Mouse (Mus musculus): ENCODE data around the gene Tmem56. TPM values are rescaled to one million over a fixed set of nuclear protein-coding genes. Genes with fewer than 3 reads are reported as not detected.

Tmem56 gene
- polyA plus RNA-seq, 1 experiment, result 0.18 TPM

DNA sequence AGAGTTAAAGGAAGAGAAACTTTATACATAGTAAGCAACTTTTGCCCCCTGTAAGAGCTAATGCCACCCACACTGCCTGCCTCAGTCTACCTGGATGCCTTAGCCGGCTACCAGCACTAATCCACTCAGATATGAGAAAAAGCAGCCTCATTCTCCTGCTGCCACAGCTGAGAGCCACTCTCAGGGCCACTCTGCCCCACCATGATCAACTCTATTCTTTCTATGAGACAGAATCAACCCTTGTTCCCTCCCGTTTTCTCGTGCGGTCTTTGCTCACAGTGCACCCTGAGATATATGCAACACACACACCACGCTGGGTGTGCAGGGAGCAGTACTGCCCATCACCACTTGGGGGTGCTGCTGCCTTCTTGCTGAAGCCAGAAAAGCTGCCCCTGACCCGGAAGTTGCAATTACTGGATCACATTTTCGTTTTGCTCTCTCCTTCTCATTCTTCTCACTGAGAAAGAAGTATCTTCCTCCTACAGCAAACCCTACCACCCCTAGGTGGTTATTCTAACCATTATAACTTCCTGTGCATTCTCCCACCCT, 119.6 kb downstream of the Tmem56 start:
- Histone ChIP-seq H3K27me3 (ENCODE audit: control insufficient read depth, insufficient read depth, low read length) (no peaks in the 10 kb centered on the region), H3K36me3 (ENCODE audit: control insufficient read depth, insufficient read depth, low read length) (no peaks in the 10 kb centered on the region), H3K4me3 (ENCODE audit: control insufficient read depth, insufficient read depth, low read length) (no peak overlapping the region), H3K27ac (ENCODE audit: control insufficient read depth, insufficient read depth, low read length) (no peak overlapping the region), H3K4me1 (replicated peaks; ENCODE audit: control insufficient read depth, insufficient read depth, low read length) (peaks cover 5% of the 10 kb centered on the region; the same call in 1 of the 2 replicates)
- TF ChIP-seq CTCF (IDR thresholded peaks at IDR 0.05; ENCODE audit: borderline replicate concordance, control insufficient read depth, extremely low read depth, insufficient read depth, low read length, poor library complexity) (peak; percentile 91), POLR2A (IDR thresholded peaks at IDR 0.05; ENCODE audit: control insufficient read depth, extremely low read depth, insufficient read depth, low read length, poor library complexity) (no peak)
- WGBS, result 55% methylated on average over 7 of the region's 7 CpGs
- DNase-seq, result peak; percentile 87

DNA sequence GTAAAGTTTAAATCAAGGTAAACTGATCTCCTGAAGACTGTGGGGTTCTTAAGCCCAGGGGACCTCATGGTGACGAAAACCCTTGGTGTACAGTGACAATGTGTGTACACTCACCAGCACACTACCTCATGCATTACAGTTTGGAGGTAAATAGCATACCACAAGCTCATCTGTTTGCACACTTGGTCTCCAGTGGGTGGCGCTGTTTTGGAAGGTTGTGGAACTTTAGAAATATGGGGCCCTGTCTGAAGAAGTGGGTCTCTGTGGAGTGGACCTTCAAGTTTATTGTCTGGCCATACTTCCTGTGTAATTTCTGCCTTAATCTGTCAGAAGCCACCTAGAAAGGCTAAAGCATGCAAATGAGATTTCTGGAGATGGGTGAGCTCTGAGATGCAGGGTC, 121.2 kb downstream of the Tmem56 start:
- TF ChIP-seq POLR2A (IDR thresholded peaks at IDR 0.05; ENCODE audit: control insufficient read depth, extremely low read depth, insufficient read depth, low read length, poor library complexity), result no peak
- DNase-seq, result peak; percentile 25
- 69% methylated on average over 2 of the region's 2 CpGs for WGBS

DNA sequence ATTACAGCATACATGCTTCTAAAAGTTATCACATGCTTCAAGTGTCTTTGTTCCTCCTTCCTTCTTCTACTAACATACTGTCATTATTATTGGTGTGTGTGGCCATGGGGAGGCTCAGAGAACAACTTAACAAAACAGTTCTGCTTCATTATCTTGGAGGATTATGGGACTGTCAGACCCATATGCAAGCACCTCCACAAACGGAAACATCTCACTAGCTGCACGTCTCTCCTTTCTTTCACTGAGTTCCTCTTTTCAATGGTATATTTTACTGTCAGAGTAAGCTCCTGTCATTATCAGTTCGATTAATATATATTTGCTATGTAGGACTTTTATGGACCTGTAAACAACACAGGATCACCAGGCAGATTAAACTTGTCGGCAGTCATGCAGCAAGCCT, 122.5 kb downstream of the Tmem56 start:
- no peak for DNase-seq
- H3K27ac ChIP-seq (ENCODE audit: control insufficient read depth, insufficient read depth, low read length), result no peak overlapping the region
- TF ChIP-seq CTCF (IDR thresholded peaks at IDR 0.05; ENCODE audit: borderline replicate concordance, control insufficient read depth, extremely low read depth, insufficient read depth, low read length, poor library complexity), result no peak
- TF ChIP-seq POLR2A (IDR thresholded peaks at IDR 0.05; ENCODE audit: control insufficient read depth, extremely low read depth, insufficient read depth, low read length, poor library complexity), result no peak
- no peaks in the 10 kb centered on the region for H3K27me3 ChIP-seq (ENCODE audit: control insufficient read depth, insufficient read depth, low read length)
- peaks cover 5% of the 10 kb centered on the region; the same call in 1 of the 2 replicates for H3K4me1 ChIP-seq (replicated peaks; ENCODE audit: control insufficient read depth, insufficient read depth, low read length)
- no peak overlapping the region for H3K4me3 ChIP-seq (ENCODE audit: control insufficient read depth, insufficient read depth, low read length)
- H3K36me3 ChIP-seq (ENCODE audit: control insufficient read depth, insufficient read depth, low read length), result no peaks in the 10 kb centered on the region
- 28% methylated on average over 4 of the region's 4 CpGs for WGBS

More for the DNA sequence above, 121.2 kb downstream of the Tmem56 start:
- Histone ChIP-seq H3K4me3 (ENCODE audit: control insufficient read depth, insufficient read depth, low read length) (no peak overlapping the region), H3K36me3 (ENCODE audit: control insufficient read depth, insufficient read depth, low read length) (no peaks in the 10 kb centered on the region), H3K27ac (ENCODE audit: control insufficient read depth, insufficient read depth, low read length) (no peak overlapping the region), H3K27me3 (ENCODE audit: control insufficient read depth, insufficient read depth, low read length) (no peaks in the 10 kb centered on the region), H3K4me1 (replicated peaks; ENCODE audit: control insufficient read depth, insufficient read depth, low read length) (peaks cover 5% of the 10 kb centered on the region; the same call in 1 of the 2 replicates)

DNA sequence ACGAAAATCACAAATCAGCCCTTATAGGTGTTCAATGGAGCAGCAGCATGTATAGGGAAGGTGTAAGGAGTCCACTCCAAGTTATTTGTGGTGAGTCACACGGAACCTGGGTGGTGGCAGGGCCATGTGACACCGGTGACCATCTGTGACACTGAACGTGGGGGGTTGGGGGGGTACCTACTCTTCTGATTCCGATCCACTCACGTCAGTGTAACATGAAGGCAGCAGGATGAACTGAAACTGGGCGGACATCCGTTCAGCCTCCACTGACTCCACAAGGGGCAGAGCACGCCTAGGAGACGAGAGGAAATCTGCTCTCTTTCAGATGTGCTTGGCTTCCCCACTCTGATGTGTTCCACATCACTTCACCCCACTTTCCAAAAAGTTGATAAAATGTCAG, 123.3 kb downstream of the Tmem56 start:
- H3K27me3 ChIP-seq (ENCODE audit: control insufficient read depth, insufficient read depth, low read length), result no peaks in the 10 kb centered on the region
- no peak for DNase-seq
- TF ChIP-seq CTCF (IDR thresholded peaks at IDR 0.05; ENCODE audit: borderline replicate concordance, control insufficient read depth, extremely low read depth, insufficient read depth, low read length, poor library complexity), result no peak
- TF ChIP-seq POLR2A (IDR thresholded peaks at IDR 0.05; ENCODE audit: control insufficient read depth, extremely low read depth, insufficient read depth, low read length, poor library complexity), result no peak
- no peak overlapping the region for H3K27ac ChIP-seq (ENCODE audit: control insufficient read depth, insufficient read depth, low read length)
- no peak overlapping the region for H3K4me3 ChIP-seq (ENCODE audit: control insufficient read depth, insufficient read depth, low read length)
- peaks cover 5% of the 10 kb centered on the region; the same call in 1 of the 2 replicates for H3K4me1 ChIP-seq (replicated peaks; ENCODE audit: control insufficient read depth, insufficient read depth, low read length)
- H3K36me3 ChIP-seq (ENCODE audit: control insufficient read depth, insufficient read depth, low read length), result no peaks in the 10 kb centered on the region
- 25% methylated on average over 10 of the region's 10 CpGs for WGBS

DNA sequence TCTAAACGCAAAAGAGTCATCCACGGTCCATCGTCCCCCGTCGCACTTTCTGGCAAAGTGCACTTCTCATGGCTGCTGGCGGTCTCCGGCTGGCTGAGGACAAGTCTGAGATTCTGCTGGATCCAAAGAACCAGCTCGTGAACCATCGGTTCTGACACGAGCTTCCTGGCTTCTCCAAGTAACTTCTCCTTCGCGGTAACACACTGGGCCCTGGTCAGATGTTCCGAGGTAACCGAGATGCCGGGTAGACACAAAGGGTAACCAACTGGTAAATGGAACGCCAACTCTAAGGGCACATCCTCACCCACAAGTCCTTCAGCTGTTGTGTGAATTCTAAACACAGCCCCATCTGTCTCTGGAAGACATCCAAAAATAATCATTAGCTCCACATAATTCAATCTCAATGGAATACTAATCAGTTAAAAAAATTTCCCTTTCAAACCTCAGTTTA, 124.0 kb downstream of the Tmem56 start:
- 96% methylated on average over 16 of the region's 16 CpGs for WGBS
- Histone ChIP-seq H3K36me3 (ENCODE audit: control insufficient read depth, insufficient read depth, low read length) (no peaks in the 10 kb centered on the region), H3K27ac (ENCODE audit: control insufficient read depth, insufficient read depth, low read length) (no peak overlapping the region), H3K4me3 (ENCODE audit: control insufficient read depth, insufficient read depth, low read length) (no peak overlapping the region), H3K27me3 (ENCODE audit: control insufficient read depth, insufficient read depth, low read length) (no peaks in the 10 kb centered on the region), H3K4me1 (replicated peaks; ENCODE audit: control insufficient read depth, insufficient read depth, low read length) (peaks cover 5% of the 10 kb centered on the region; the same call in 1 of the 2 replicates)
- TF ChIP-seq CTCF (IDR thresholded peaks at IDR 0.05; ENCODE audit: borderline replicate concordance, control insufficient read depth, extremely low read depth, insufficient read depth, low read length, poor library complexity), result no peak
- TF ChIP-seq POLR2A (IDR thresholded peaks at IDR 0.05; ENCODE audit: control insufficient read depth, extremely low read depth, insufficient read depth, low read length, poor library complexity), result no peak
- no peak for DNase-seq

DNA sequence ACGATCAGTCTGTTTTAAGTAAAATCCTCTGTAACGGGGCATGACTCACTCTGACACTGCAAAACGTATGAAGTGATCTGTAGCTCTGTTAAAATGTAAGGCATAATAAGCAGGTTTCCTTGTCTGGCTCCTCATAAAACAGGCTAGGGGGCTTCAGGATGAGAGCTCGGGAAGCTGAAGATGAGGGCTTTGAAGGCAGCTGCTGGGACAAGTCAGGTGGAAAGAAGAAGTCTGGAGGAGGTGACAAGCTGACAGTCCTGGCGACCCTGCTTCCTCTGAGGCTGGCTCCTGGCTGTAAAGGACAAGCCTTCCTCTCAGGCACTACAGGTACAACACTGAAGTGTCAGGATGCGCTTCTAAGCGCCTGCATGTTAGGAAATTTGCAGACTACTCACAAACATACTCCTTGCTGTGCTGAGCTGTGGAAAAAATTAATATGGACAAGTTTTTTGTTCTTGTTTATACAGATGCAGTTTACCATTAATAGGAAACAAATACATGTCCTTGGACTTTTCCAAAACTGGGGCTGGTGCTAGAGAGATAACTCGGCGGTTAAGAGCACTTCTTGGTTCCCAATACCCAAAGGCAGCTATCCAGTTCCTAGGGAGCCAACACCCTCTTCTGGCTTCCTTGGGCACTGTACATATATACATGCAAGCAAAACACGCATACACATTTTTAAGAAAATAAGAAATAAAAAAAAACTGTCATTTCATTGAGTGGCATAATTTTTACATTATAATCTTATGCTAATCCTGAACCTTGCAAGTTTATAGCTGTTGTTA, 125.2 kb downstream of the Tmem56 start:
- Histone ChIP-seq H3K4me3 (ENCODE audit: control insufficient read depth, insufficient read depth, low read length) (no peak overlapping the region), H3K36me3 (ENCODE audit: control insufficient read depth, insufficient read depth, low read length) (no peaks in the 10 kb centered on the region), H3K27me3 (ENCODE audit: control insufficient read depth, insufficient read depth, low read length) (no peaks in the 10 kb centered on the region), H3K27ac (ENCODE audit: control insufficient read depth, insufficient read depth, low read length) (no peak overlapping the region), H3K4me1 (replicated peaks; ENCODE audit: control insufficient read depth, insufficient read depth, low read length) (peaks cover 5% of the 10 kb centered on the region; the same call in 1 of the 2 replicates)
- 87% methylated on average over 10 of the region's 10 CpGs for WGBS
- no peak for TF ChIP-seq POLR2A (IDR thresholded peaks at IDR 0.05; ENCODE audit: control insufficient read depth, extremely low read depth, insufficient read depth, low read length, poor library complexity)
- TF ChIP-seq CTCF (IDR thresholded peaks at IDR 0.05; ENCODE audit: borderline replicate concordance, control insufficient read depth, extremely low read depth, insufficient read depth, low read length, poor library complexity), result no peak
- no peak for DNase-seq
